Mouse (Mus musculus) spleen, adult 2 months (tissue): Measurements from ENCODE around the gene 2300003K06Rik. TPM values are rescaled to one million over a fixed set of nuclear protein-coding genes. Genes with fewer than 3 reads are reported as not detected.
"Not testable (repeated sequence)": the region's sequence is repeated elsewhere in the genome, so short reads cannot be mapped to it uniquely, and the experiment has no call there.

ENCODE experiments used
- DNase-seq, 2 experiments: peaks; one replicate each; pipeline versions ENCODE4 v3.0.0 to v3.0.0-alpha.2; 2012 to 2021; ENCODE audit warnings: low spot score in 2 of 2, low read depth in 1 of 2
- H3K27ac ChIP-seq: fragments of 200-500 bp; 2 replicates; pipeline ENCODE4 v1.5.1; 2012; ENCODE audit warnings: low read length, inconsistent platforms; ENCODE audit not compliant: insufficient read depth
- H3K27me3 ChIP-seq: fragments of 200-500 bp; 2 replicates; pipeline ENCODE4 v1.6.1; 2012; ENCODE audit warnings: mild to moderate bottlenecking, moderate library complexity, low read length, inconsistent platforms; ENCODE audit not compliant: control insufficient read depth, insufficient read depth
- H3K36me3 ChIP-seq: fragments of 200-500 bp; 2 replicates; pipeline ENCODE4 v1.6.1; 2012; ENCODE audit warnings: mild to moderate bottlenecking, low read length, inconsistent platforms; ENCODE audit not compliant: control insufficient read depth, insufficient read depth
- H3K4me1 ChIP-seq: fragments of 200-500 bp; 2 replicates; pipeline ENCODE4 v1.6.1; 2011; ENCODE audit warnings: inconsistent platforms; ENCODE audit not compliant: control insufficient read depth, insufficient read depth, insufficient read length
- H3K4me3 ChIP-seq: fragments of 200-500 bp; 2 replicates; pipeline ENCODE4 v1.5.1; 2011; ENCODE audit warnings: mild to moderate bottlenecking, inconsistent platforms; ENCODE audit not compliant: insufficient read depth, insufficient read length; ENCODE audit errors: extremely low read depth
- CTCF ChIP-seq: fragments of 200-500 bp; IDR thresholded peaks from 2 replicates; pipeline ENCODE4 v1.5.1; 2011; ENCODE audit warnings: mild to moderate bottlenecking, inconsistent platforms; ENCODE audit not compliant: insufficient read depth, insufficient read length, insufficient replicate concordance; ENCODE audit errors: extremely low read depth
- POLR2A ChIP-seq: fragments of 200-500 bp; IDR thresholded peaks from 2 replicates; pipeline ENCODE4 v1.6.1; 2011; ENCODE audit warnings: low read depth, low read length, inconsistent platforms
- WGBS: fragments of 180-500 bp; shearing (Covaris S2); methylation state at CpG from one replicate; pipeline ENCODE4 v1.1.7; 2018; 5-methylcytosine and 5-hydroxymethylcytosine counted together
- polyA plus RNA-seq: library from polyadenylated mRNA; depleted of rRNA; stranded (reverse); fragments of >200 nt; gene quantifications from 2 replicates; pipeline ENCODE4 v1.2.3, GENCODE M21; 2012; rRNA removed

2300003K06Rik gene
- polyA plus RNA-seq, 1 experiment = not detected

GRCm38 (mm10) chr11:99851508-99851907, 13.6 kb upstream of the 2300003K06Rik start, which contains the start of gene Krtap4-16:
Gene Krtap4-16 (minus strand): TSS chr11:99851608.
- Histone ChIP-seq H3K4me3 (no peak within 1 kb of the TSS), H3K27me3 (no peaks in the 10 kb centered on the region), H3K4me1 (no peaks in the 10 kb centered on the region), H3K27ac (no peak within 1 kb of the TSS), H3K36me3 (no peaks in the 10 kb centered on the region)
- TF ChIP-seq POLR2A (no peak), CTCF (no peak)
- no peak for DNase-seq

DNA sequence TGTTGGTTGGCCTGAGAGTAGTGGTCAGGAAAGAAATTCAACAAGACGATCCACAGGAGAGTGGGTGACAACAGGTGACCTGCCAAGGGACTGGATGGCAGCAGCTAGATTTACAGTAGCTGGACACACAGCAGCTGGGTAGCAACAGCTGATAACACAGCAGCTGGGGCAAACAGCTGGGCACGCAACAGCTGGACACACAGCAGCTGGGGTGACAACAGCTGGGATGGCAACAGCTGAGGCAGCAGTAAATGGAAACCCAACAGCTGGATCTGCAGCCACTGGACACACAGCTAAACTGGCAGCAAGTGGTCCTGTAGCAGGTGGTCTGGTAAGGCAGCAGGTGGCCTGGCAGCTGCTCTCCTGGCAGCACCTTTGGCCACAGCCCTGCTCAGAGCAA, 8.9 kb upstream of the 2300003K06Rik start:
- TF ChIP-seq CTCF = no peak
- TF ChIP-seq POLR2A = no peak
- no peak for DNase-seq
- no peaks in the 10 kb centered on the region for H3K36me3 ChIP-seq
- no peak overlapping the region for H3K27ac ChIP-seq
- 92% methylated on average over 2 of the region's 2 CpGs for WGBS
- no peak overlapping the region for H3K4me3 ChIP-seq
- no peaks in the 10 kb centered on the region for H3K4me1 ChIP-seq
- H3K27me3 ChIP-seq = no peaks in the 10 kb centered on the region

DNA sequence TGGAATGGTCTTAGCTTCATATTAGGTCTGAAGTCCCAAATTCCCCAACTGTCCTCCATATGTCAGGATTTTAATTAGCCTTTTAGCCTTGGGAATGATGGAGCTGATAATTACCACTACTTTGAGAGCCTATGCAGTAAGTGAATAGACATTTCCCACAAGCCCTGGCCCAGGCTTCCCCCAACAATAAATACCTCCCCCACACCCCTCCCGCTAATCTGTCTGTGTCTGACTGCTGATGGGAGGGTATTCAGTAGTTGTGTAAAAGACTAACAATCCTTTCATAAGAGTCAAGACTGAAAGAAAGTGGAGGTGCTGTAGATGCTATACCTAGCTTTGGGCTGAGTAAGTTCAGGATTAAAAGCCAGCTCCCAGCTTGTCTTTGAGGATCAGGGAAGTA, 4.3 kb upstream of the 2300003K06Rik start:
- TF ChIP-seq POLR2A (no peak), CTCF (no peak)
- no peaks in the 10 kb centered on the region for H3K27me3 ChIP-seq
- no peak overlapping the region for H3K27ac ChIP-seq
- no peaks in the 10 kb centered on the region for H3K36me3 ChIP-seq
- 78% methylated on average over 1 of the region's 1 CpGs for whole genome bisulfite sequencing
- no peak for DNase-seq
- H3K4me3 ChIP-seq = no peak overlapping the region
- H3K4me1 ChIP-seq = no peaks in the 10 kb centered on the region

DNA sequence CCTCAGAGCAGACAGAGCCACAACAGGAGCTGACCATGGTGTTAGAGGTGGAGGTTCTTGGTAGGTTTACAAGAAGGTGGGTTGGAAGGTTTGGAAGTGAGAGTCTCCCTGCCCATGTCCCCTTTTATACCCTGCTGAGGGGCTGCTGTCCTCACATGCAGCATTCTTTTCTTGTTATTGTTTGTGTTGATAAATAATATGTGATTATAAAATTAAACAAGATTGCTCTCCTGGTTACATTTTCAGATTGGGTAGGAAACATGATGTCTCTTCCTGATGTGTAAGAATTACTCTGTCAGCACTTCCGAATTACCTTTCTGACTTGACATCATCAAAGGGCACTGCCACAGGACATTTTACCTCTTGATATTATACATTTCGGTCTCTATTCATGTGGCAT, 22.3 kb downstream of the 2300003K06Rik start, which contains the start of gene Gm11564:
Gm11564 (minus strand) TSS at position 101 of the 400 bp plus-strand sequence.
- not testable (repeated sequence) for H3K36me3 ChIP-seq, DNase-seq, H3K4me1 ChIP-seq, H3K27ac ChIP-seq, H3K27me3 ChIP-seq, H3K4me3 ChIP-seq
- WGBS = 74% methylated on average over 2 of the region's 2 CpGs

GRCm38 (mm10) chr11:99809792-99810191, 28.1 kb downstream of the 2300003K06Rik start, which contains the start of gene Krtap4-13:
Gene Krtap4-13 (minus strand): TSS chr11:99809892.
- not testable (repeated sequence) for H3K27ac ChIP-seq, H3K36me3 ChIP-seq, H3K4me1 ChIP-seq, H3K4me3 ChIP-seq, H3K27me3 ChIP-seq, DNase-seq

- not testable (repeated sequence) for H3K27ac ChIP-seq, H3K4me1 ChIP-seq, H3K27me3 ChIP-seq, H3K36me3 ChIP-seq, H3K4me3 ChIP-seq, DNase-seq
- WGBS = no CpG with 5 or more reads among the region's 1 CpGs
Observed at GRCm38 (mm10) chr11:99804346-99804745, 33.5 kb downstream of the 2300003K06Rik start, which contains the start of gene Gm11554. Gene Gm11554 (minus strand): TSS chr11:99804446.

DNA sequence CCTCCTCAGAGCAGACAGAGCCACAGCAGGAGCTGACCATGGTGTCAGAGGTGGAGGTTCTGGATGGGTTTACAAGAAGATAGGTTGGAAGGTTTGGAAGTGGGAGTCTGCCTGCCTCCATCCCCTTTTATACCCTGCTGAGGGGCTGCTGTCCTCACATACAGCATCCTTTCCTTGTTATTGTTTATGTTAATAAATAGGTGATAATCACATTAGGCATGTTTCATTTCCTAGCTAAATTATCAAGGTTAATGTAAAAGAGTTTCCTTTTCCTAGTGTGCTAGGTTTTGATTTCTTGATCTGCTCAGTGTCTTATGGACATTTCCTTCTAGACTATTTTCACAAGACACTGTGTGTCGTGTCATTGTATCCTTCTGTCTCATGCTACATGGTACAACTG, 39.0 kb downstream of the 2300003K06Rik start, which contains the start of gene Gm11569:
Gm11569 (minus strand) TSS at position 101 of the 400 bp plus-strand sequence.
- H3K36me3 ChIP-seq, H3K4me1 ChIP-seq, DNase-seq, H3K27me3 ChIP-seq, H3K4me3 ChIP-seq, H3K27ac ChIP-seq: not testable (repeated sequence)
- WGBS = no CpG with 5 or more reads among the region's 1 CpGs

- DNase-seq = no peak
- 78% methylated on average over 2 of the region's 2 CpGs for WGBS
Observed at GRCm38 (mm10) chr11:99793367-99793766, 44.5 kb downstream of the 2300003K06Rik start, which contains the start of gene Gm11596. Gene Gm11596 (minus strand): TSS chr11:99793467.

More at GRCm38 (mm10) chr11:99793367-99793766, 44.5 kb downstream of the 2300003K06Rik start, which contains the start of gene Gm11596:
- no peak within 1 kb of the TSS for H3K4me3 ChIP-seq
- no peaks in the 10 kb centered on the region for H3K4me1 ChIP-seq
- TF ChIP-seq POLR2A = no peak
- no peak for TF ChIP-seq CTCF
- H3K36me3 ChIP-seq = no peaks in the 10 kb centered on the region
- H3K27ac ChIP-seq = no peak within 1 kb of the TSS
- no peaks in the 10 kb centered on the region for H3K27me3 ChIP-seq

Other genes starting within 250 kb of the 2300003K06Rik start
- gene Krtap1-3, start 246.7 kb downstream of the 2300003K06Rik start, polyA plus RNA-seq = not detected in 2 replicates
- gene Krtap9-3, start 240.0 kb downstream of the 2300003K06Rik start, polyA plus RNA-seq = not detected in 2 replicates
- gene Gm11938, start 234.8 kb downstream of the 2300003K06Rik start, polyA plus RNA-seq = not detected in 2 replicates
- gene Gm11937, start 227.9 kb downstream of the 2300003K06Rik start, polyA plus RNA-seq = not detected in 2 replicates
- not detected in 2 replicates for gene Krtap2-4, start 223.2 kb downstream of the 2300003K06Rik start, polyA plus RNA-seq
- not detected in 2 replicates for gene Gm11562, start 217.6 kb downstream of the 2300003K06Rik start, polyA plus RNA-seq
- not detected in 2 replicates for gene Krtap4-1, start 209.8 kb downstream of the 2300003K06Rik start, polyA plus RNA-seq
- gene Krtap4-2, start 203.0 kb downstream of the 2300003K06Rik start, polyA plus RNA-seq = not detected in 2 replicates
- gene Krtap4-7, start 194.0 kb downstream of the 2300003K06Rik start, polyA plus RNA-seq = not detected in 2 replicates
- gene Gm11555, start 187.8 kb downstream of the 2300003K06Rik start, polyA plus RNA-seq = not detected in 2 replicates
- gene Gm11563, start 179.1 kb downstream of the 2300003K06Rik start, polyA plus RNA-seq = not detected in 2 replicates
- not detected in 2 replicates for gene Krtap4-6, start 172.1 kb downstream of the 2300003K06Rik start, polyA plus RNA-seq
- gene Gm14190, start 147.3 kb downstream of the 2300003K06Rik start, polyA plus RNA-seq = not detected in 2 replicates
- not detected in 2 replicates for gene Gm14180, start 103.8 kb downstream of the 2300003K06Rik start, polyA plus RNA-seq
- not detected in 2 replicates for gene Gm11595, start 65.2 kb downstream of the 2300003K06Rik start, polyA plus RNA-seq
- gene Krtap4-8, start 57.4 kb downstream of the 2300003K06Rik start, polyA plus RNA-seq = not detected in 2 replicates
- gene Krtap4-9, start 52.9 kb downstream of the 2300003K06Rik start, polyA plus RNA-seq = not detected in 2 replicates
- gene Gm11596, start 44.6 kb downstream of the 2300003K06Rik start, polyA plus RNA-seq = not detected in 2 replicates
- not detected in 2 replicates for gene Gm11569, start 39.1 kb downstream of the 2300003K06Rik start, polyA plus RNA-seq
- not detected in 2 replicates for gene Gm11554, start 33.6 kb downstream of the 2300003K06Rik start, polyA plus RNA-seq
- gene Krtap4-13, start 28.2 kb downstream of the 2300003K06Rik start, polyA plus RNA-seq = not detected in 2 replicates
- not detected in 2 replicates for gene Gm11564, start 22.4 kb downstream of the 2300003K06Rik start, polyA plus RNA-seq
- not detected in 2 replicates for gene Krtap4-16, start 13.5 kb upstream of the 2300003K06Rik start, polyA plus RNA-seq
- gene Gm11568, start 19.9 kb upstream of the 2300003K06Rik start, polyA plus RNA-seq = not detected in 2 replicates
- gene Gm11559, start 26.4 kb upstream of the 2300003K06Rik start, polyA plus RNA-seq = not detected in 2 replicates
- gene Krtap9-1, start 35.3 kb upstream of the 2300003K06Rik start, polyA plus RNA-seq = not detected in 2 replicates
- not detected in 2 replicates for gene Gm11567, start 41.1 kb upstream of the 2300003K06Rik start, polyA plus RNA-seq
- not detected in 2 replicates for gene Krtap31-1, start 69.9 kb upstream of the 2300003K06Rik start, polyA plus RNA-seq
- gene Gm11565, start 76.7 kb upstream of the 2300003K06Rik start, polyA plus RNA-seq = not detected in 2 replicates
- not detected in 2 replicates for gene Krtap31-2, start 98.2 kb upstream of the 2300003K06Rik start, polyA plus RNA-seq
- gene Krtap9-5, start 110.4 kb upstream of the 2300003K06Rik start, polyA plus RNA-seq = not detected in 2 replicates
- gene Krtap29-1, start 141.0 kb upstream of the 2300003K06Rik start, polyA plus RNA-seq = not detected in 2 replicates
- gene Krtap16-1, start 148.5 kb upstream of the 2300003K06Rik start, polyA plus RNA-seq = not detected in 2 replicates
- gene Krtap17-1, start 155.9 kb upstream of the 2300003K06Rik start, polyA plus RNA-seq = not detected in 2 replicates
- gene Krt33a, start 178.1 kb upstream of the 2300003K06Rik start, polyA plus RNA-seq = not detected in 2 replicates
- gene Krt33b, start 191.8 kb upstream of the 2300003K06Rik start, polyA plus RNA-seq = not detected in 2 replicates
- gene Krt34, start 203.5 kb upstream of the 2300003K06Rik start, polyA plus RNA-seq = not detected in 2 replicates
- not detected in 2 replicates for gene Krt31, start 212.5 kb upstream of the 2300003K06Rik start, polyA plus RNA-seq